Mouse (Mus musculus): Measurements from ENCODE around the gene Vmn1r88.

Gene Vmn1r88

DNA sequence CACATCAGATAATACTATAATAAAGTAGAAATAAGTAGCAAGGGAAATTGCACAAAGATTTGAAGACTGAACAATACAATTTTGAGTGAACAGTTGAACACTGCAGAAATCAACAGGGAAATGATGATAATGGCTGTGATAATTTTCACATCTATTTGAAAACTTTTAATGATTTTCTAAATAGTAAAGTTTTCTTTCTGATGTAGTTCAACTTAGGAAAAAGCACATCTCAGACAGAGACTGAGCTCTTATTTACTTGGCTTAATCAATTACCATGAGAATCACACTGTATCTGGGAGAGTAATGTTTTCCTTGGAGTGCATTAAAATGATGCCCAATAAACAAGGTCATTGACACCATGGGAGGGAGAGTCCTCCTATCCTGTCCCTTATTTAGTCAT is at the start of gene Vmn1r88:
TSS of gene Vmn1r88 (plus strand) at position 301 of the 400 bp plus-strand sequence.
- no peak for DNase-seq (ENCODE audit: low spot score in 2 of 2)

DNA sequence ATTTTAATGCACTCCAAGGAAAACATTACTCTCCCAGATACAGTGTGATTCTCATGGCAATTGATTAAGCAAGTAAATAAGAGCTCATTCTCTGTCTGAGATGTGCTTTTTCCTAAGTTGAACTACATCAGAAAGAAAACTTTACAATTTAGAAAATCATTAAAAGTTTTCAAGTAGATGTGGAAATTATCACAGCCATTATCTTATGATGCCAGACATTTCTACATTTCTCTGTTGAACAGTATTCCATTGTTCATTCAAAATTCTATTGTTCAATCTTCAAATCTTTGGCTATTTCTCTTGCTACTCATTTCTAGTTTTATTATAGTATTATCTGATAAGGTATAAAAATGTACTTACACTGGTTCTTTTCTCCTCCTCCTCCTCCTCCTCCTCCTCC is 39.6 kb upstream of the Vmn1r88 start, which contains the start of gene Vmn1r86:
TSS of gene Vmn1r86 (minus strand) at position 101 of the 400 bp plus-strand sequence.
- DNase-seq (ENCODE audit: low spot score in 2 of 2) = no peak

DNA sequence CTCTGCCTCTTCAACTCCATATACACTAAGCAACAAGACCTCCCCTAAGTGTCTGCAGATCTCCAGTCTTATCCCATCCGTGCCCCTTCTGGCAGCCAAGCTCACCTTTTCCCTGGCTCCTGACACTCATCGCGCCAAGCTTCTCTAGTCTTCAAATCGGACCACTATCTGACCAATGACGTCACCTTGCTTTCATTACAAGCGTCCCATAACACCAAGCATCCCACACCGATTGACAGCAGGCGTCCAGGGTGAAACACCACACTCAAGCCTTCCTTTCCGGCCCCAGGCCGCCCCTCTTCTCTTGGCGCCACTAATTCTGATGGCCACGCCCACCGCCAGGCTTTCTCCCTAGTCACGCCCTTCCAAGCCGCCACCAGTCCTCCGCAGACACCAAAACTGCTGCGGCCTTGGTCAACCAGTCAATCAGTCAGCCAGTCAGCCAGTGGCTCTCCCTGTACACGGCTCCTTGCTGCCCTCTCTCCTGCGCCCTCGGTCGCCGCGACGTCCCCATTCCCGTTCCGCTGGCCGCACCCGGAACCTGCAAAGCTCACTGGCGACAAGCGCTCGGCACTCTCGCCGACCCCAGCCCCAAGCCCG is 35.7 kb upstream of the Vmn1r88 start:
- peak in 1 of 2 experiments; percentile 1 for DNase-seq (ENCODE audit: low spot score in 2 of 2)

DNA sequence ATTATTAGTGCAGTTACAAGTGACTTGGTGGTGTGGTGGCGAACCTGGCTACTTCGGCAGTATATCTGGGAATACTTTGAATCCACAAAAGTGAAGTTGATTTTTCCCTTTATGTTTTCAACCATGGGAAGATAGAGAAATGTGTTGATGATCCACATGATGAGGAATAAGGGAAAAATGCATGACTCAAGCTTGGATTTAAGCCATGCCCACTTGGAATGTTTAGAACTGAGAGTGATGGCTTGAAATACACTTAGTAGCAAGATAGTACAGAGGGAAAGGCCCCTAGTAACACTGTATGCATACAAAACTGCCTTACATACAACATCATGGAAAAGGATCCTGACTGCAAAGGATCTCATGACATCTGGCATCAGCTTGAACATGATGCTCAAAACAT is 27.5 kb upstream of the Vmn1r88 start:
- DNase-seq (ENCODE audit: low spot score in 2 of 2) = no peak

DNA sequence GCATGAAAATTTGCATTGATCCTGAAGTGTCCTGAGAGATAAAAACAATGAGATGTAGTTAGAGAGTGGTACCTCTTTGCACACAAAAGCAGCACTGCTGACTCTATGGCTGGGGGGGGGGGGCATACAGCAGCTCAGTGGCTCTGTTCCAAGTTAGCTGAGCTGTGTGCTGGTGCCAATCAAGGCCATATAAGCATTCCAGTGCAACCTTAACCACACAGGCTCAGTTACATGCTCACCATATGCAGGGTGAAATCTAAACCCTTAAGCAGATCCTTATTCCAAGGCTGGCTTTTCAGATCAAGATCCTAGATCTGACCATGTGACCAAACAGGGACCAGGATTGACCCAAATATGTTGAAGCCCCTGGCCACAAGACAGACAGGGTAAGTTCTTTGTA is 22.0 kb upstream of the Vmn1r88 start:
- DNase-seq (ENCODE audit: low spot score in 2 of 2) = no peak

DNA sequence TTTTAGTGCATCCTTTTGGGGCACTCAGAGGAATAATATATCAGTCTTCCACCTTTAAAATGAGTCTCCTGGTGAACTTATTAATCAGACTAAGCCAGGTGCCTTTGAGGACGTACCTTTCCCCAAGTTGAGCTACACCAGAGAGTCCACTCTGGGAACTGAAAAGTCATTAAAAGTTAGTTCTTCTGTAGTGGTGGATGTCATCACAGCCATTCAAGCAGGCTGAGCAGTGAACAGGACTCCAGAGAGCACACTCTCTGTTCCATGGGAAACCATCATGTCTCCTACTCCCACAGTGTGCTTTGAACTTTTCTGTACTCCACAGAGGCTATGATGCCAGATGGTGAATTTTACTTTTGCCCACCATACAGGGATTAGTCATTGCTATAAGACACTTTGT is 19.3 kb upstream of the Vmn1r88 start, which contains the start of gene Vmn1r87:
TSS of gene Vmn1r87 (minus strand) at position 101 of the 400 bp plus-strand sequence.
- no peak for DNase-seq (ENCODE audit: low spot score in 2 of 2)

DNA sequence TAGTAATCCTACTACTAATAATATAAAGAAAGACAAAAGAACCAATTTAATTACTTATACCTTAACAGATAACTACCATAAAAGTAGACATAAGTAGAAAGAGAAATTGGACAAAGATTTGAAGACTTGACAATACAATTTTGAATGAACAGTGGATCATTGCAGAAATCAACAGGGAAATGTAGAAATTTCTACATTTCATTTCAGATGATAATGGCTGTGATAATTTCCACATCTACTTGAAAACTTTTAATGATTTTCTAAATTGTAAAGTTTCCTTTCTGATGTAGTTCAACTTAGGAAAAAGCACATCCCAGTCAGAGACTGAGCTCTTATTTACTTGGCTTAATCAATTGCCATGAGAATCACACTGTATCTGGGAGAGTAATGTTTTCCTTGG is 53.4 kb downstream of the Vmn1r88 start, which contains the start of gene Vmn1r89:
TSS of gene Vmn1r89 (plus strand) at position 301 of the 400 bp plus-strand sequence.
- no peak for DNase-seq (ENCODE audit: low spot score in 2 of 2)
